Mouse (Mus musculus): ENCODE results near the gene Izumo4.

Izumo4 gene

GRCm38 (mm10) chr10:80732611-80733101 is 30.7 kb downstream of the Izumo4 start:
- DNase-seq, result no peak

- peak; percentile 55 for DNase-seq
These were observed 34.7 kb downstream of the Izumo4 start for GRCm38 (mm10) chr10:80736731-80737130.

- no peak for DNase-seq
These were observed 36.7 kb downstream of the Izumo4 start for GRCm38 (mm10) chr10:80738657-80739056.

GRCm38 (mm10) chr10:80741146-80741545 is 39.2 kb downstream of the Izumo4 start:
- DNase-seq, result no peak

GRCm38 (mm10) chr10:80741634-80742179 is 39.7 kb downstream of the Izumo4 start:
- DNase-seq, result no peak

- peak; percentile 96 for DNase-seq
These were observed 40.4 kb downstream of the Izumo4 start, which contains the start of gene Ap3d1 for GRCm38 (mm10) chr10:80742180-80742978. Ap3d1 (minus strand) TSS chr10:80742264.

- DNase-seq, result no peak
These were observed 42.3 kb downstream of the Izumo4 start for GRCm38 (mm10) chr10:80744262-80744661.

GRCm38 (mm10) chr10:80747410-80747809 is 45.4 kb downstream of the Izumo4 start:
- peak; percentile 77 for DNase-seq

- DNase-seq, result no peak
These were observed 46.6 kb downstream of the Izumo4 start for GRCm38 (mm10) chr10:80748609-80749008.

- DNase-seq, result no peak
These were observed 49.3 kb downstream of the Izumo4 start for GRCm38 (mm10) chr10:80751188-80751832.

GRCm38 (mm10) chr10:80752079-80752625 is 50.2 kb downstream of the Izumo4 start:
- DNase-seq, result no peak

- DNase-seq, result peak; percentile 98
These were observed 52.8 kb downstream of the Izumo4 start, which contains the start of gene Dot1l for GRCm38 (mm10) chr10:80754594-80755290. Dot1l (plus strand) TSS chr10:80755206.
